Mouse (Mus musculus) heart, embryonic 11.5 days (tissue): ENCODE data around the gene Alkbh2. TPM values are rescaled to one million over a fixed set of nuclear protein-coding genes. Genes with fewer than 3 reads are reported as not detected.
A peak's percentile ranks its signal among the peaks of the same experiment; 100 is the strongest.

Experiments used
- ATAC-seq: fragments of 200-750 bp; cut with Nextera tagmentation; replicated peaks from 2 replicates; pipeline ENCODE4 v1.8.0; 2017; ENCODE audit warnings: moderate library complexity; ENCODE audit not compliant: insufficient number of reproducible peaks, low FRiP score, low TSS enrichment
- H3K27ac ChIP-seq: fragments of 300-500 bp; sonication (generic); 2 replicates; pipeline ENCODE4 v1.5.1; 2014; ENCODE audit warnings: mild to moderate bottlenecking, low read depth, low read length
- H3K27me3 ChIP-seq: fragments of 300-500 bp; sonication (generic); 2 replicates; pipeline ENCODE4 v1.6.1; 2014; ENCODE audit warnings: mild to moderate bottlenecking, low read length, mixed read lengths; ENCODE audit not compliant: control insufficient read depth, insufficient read depth
- H3K36me3 ChIP-seq: fragments of 300-500 bp; sonication (generic); 2 replicates; pipeline ENCODE4 v1.6.1; 2014; ENCODE audit warnings: mild to moderate bottlenecking, low read length, moderate library complexity, mixed read lengths; ENCODE audit not compliant: control insufficient read depth, insufficient read depth
- H3K4me1 ChIP-seq: fragments of 300-500 bp; sonication (generic); 2 replicates; pipeline ENCODE4 v1.6.1; 2014; ENCODE audit warnings: low read length; ENCODE audit not compliant: control insufficient read depth, insufficient read depth
- H3K4me2 ChIP-seq: fragments of 300-500 bp; sonication (generic); 2 replicates; pipeline ENCODE4 v1.6.1; 2014; ENCODE audit warnings: mild to moderate bottlenecking, moderate library complexity
- H3K4me3 ChIP-seq: fragments of 300-500 bp; sonication (generic); 2 replicates; pipeline ENCODE4 v1.5.1; 2014; ENCODE audit warnings: low read depth, low read length
- H3K9ac ChIP-seq: fragments of 300-500 bp; sonication (generic); 2 replicates; pipeline ENCODE4 v1.6.1; 2014; ENCODE audit warnings: mild to moderate bottlenecking, low read depth, low read length, moderate library complexity
- H3K9me3 ChIP-seq: fragments of 300-500 bp; sonication (generic); replicated peaks from 2 replicates; pipeline ENCODE4 v1.6.1; 2016; ENCODE audit warnings: low read length; ENCODE audit not compliant: control insufficient read depth
- WGBS: fragments of 180-500 bp; shearing (Covaris S2); extraction: QIAGEN DNeasy Blood & Tissue Kit; methylation state at CpG from one replicate; pipeline ENCODE4 v1.1.7; 2014; ENCODE audit not compliant: insufficient replicate concordance; 5-methylcytosine and 5-hydroxymethylcytosine counted together
- polyA plus RNA-seq: library from polyadenylated mRNA; unstranded; fragments of >200 nt; fragmentation: Nextera tagmentation; extraction: Ambion mirVana; gene quantifications from 2 replicates; pipeline ENCODE4 v1.2.1, GENCODE M21; 2014

The Alkbh2 gene
- polyA plus RNA-seq, 1 experiment from 2014 or later: 8.7 TPM

DNA sequence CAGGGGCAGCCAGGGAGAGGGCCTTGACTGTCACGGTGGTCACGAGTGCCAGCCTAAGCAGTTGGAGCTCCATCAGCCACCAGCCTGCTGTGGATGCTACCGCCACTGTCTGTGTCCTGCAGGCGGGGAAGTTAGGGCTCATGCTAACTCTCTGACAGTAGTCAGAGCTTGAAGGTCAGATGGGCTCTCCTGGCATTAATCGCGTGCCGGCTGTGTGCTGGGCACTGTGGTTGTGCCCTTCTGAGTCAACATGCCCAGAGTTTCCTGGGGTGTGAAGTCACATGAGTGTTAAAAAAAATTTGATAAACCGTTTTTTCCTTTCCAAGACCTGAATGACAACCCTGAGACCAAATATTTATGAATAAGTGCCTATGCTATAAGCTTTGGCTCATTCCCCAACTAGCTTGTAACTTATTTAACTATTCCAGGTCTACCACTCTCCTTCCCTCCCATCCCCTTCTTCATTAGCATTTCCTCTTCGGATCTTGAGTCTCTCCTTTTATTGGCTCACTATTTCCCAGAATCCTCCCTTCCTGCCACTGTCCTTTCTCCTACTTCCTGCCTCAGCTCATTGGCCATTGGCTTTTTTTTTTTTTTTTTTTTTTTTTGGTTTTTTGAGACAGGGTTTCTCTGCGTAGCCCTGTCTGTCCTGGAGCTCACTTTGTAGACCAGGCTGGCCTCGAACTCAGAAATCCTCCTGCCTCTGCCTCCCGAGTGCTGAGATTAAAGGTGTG lies 24.5 kb upstream of the Alkbh2 start:
- H3K27ac ChIP-seq: no peak overlapping the region

GRCm38 (mm10) chr5:114147043-114147972 lies 19.3 kb upstream of the Alkbh2 start:
- Histone ChIP-seq H3K27ac (peak overlapping the region; percentile 95), H3K9me3 (no peaks in the 10 kb centered on the region), H3K4me1 (peaks cover 21% of the 10 kb centered on the region), H3K36me3 (no peaks in the 10 kb centered on the region), H3K9ac (peak overlapping the region; percentile 74), H3K4me3 (peak overlapping the region; percentile 44), H3K27me3 (no peaks in the 10 kb centered on the region), H3K4me2 (peak overlapping the region; percentile 62)
- WGBS: 56% methylated on average over 14 of the region's 14 CpGs
- no peak for ATAC-seq

More for the DNA sequence above, 24.5 kb upstream of the Alkbh2 start:
- Histone ChIP-seq H3K9ac (no peak overlapping the region), H3K4me3 (no peak overlapping the region), H3K27me3 (no peaks in the 10 kb centered on the region), H3K9me3 (no peaks in the 10 kb centered on the region), H3K4me2 (no peak overlapping the region), H3K4me1 (peaks cover 21% of the 10 kb centered on the region; the same call in 1 of the 2 replicates), H3K36me3 (no peaks in the 10 kb centered on the region)
- WGBS: 79% methylated on average over 12 of the region's 12 CpGs
- ATAC-seq: no peak

GRCm38 (mm10) chr5:114146028-114146888 lies 18.2 kb upstream of the Alkbh2 start, which contains the start of gene Acacb:
Acacb (plus strand) TSS chr5:114146535.
- Histone ChIP-seq H3K27ac (peak within 1 kb of the TSS; percentile 95), H3K4me1 (peaks cover 15% of the 10 kb centered on the region), H3K9ac (peak within 1 kb of the TSS; percentile 74), H3K9me3 (no peaks in the 10 kb centered on the region), H3K27me3 (no peaks in the 10 kb centered on the region), H3K4me3 (peak within 1 kb of the TSS; percentile 44), H3K4me2 (peak within 1 kb of the TSS; percentile 62), H3K36me3 (no peaks in the 10 kb centered on the region)
- ATAC-seq: peak; percentile 3; the same call in 1 of the 2 replicates
- WGBS: 22% methylated on average over 19 of the region's 19 CpGs

DNA sequence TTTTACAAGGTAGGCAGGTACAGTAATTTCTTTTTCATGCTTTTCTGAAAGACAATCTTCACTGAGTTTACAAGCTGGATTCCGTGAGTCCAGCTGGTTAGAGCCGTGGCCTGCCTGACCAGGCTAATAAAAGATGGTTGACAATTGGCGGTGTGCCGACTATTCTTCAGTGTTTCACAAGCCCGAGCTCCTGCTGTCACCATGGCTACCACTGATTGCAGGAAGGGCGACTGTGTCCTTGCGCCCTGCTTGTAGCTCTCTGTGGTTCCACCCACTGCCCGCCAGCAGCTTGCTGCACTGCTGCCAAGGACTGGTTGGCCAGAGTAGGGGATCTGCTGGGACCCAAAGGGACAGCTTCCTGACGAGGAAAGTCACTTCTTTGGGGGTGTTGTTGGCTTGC lies 11.2 kb upstream of the Alkbh2 start:
- no peak for ATAC-seq
- Histone ChIP-seq H3K4me1 (peaks cover 27% of the 10 kb centered on the region), H3K9me3 (no peaks in the 10 kb centered on the region), H3K9ac (no peak overlapping the region), H3K4me2 (no peak overlapping the region), H3K27me3 (no peaks in the 10 kb centered on the region), H3K36me3 (peaks cover 9% of the 10 kb centered on the region), H3K27ac (peak overlapping the region; percentile 74), H3K4me3 (no peak overlapping the region)
- WGBS: 38% methylated on average over 9 of the region's 9 CpGs

- Histone ChIP-seq H3K27me3 (no peaks in the 10 kb centered on the region), H3K9ac (no peak overlapping the region), H3K4me1 (peaks cover 32% of the 10 kb centered on the region), H3K36me3 (peaks cover 9% of the 10 kb centered on the region), H3K9me3 (no peaks in the 10 kb centered on the region), H3K27ac (peak overlapping the region; percentile 74), H3K4me3 (no peak overlapping the region), H3K4me2 (no peak overlapping the region)
- 74% methylated on average over 21 of the region's 21 CpGs for WGBS
- ATAC-seq: no peak
Measured at GRCm38 (mm10) chr5:114138277-114139164, 10.5 kb upstream of the Alkbh2 start.

DNA sequence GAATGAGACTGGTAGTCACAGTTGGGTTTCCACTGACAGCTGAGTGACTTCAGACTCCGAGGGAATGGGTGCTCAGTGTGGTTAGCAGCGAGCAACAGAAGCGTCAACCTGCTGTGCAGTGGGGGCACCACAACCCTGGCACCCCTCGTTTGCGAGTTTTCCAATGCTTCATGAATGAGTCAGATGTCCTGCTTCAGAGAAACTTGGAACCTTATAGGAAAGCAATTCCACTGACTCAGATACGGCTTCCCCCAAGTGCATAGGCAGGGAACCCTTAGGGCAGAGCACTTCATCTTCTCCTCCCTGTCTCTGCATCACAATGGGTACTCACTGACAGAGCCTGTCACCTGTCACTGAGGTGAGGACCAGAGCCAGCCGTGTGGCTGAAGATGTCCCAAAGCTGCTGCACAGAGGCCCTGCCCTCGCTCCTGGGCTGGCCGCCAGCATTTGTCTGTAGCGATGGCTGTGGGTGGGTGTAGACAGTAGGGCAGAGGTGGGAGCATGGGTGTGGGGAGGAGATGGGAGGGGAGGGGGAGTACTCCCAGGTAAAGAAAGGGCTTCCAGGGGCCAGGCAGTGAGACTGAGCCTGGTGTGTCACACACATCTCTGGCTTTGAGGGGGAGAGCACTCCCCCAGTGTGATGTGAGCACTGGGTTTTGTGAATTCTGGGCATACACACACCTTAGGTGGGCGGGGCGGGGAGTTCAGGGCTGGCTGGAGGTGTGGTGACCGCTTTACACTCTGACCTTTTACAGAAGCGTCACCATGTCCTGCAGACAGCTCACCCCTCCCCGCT lies 9.7 kb upstream of the Alkbh2 start:
- Histone ChIP-seq H3K4me1 (peaks cover 38% of the 10 kb centered on the region), H3K4me3 (no peak overlapping the region), H3K4me2 (no peak overlapping the region), H3K9me3 (no peaks in the 10 kb centered on the region), H3K27ac (0 out of 2 replicates have a peak overlapping the region, but pooled peaks have one; percentile 74), H3K9ac (no peak overlapping the region), H3K27me3 (no peaks in the 10 kb centered on the region), H3K36me3 (peaks cover 9% of the 10 kb centered on the region)
- 81% methylated on average over 15 of the region's 15 CpGs for WGBS
- no peak for ATAC-seq

DNA sequence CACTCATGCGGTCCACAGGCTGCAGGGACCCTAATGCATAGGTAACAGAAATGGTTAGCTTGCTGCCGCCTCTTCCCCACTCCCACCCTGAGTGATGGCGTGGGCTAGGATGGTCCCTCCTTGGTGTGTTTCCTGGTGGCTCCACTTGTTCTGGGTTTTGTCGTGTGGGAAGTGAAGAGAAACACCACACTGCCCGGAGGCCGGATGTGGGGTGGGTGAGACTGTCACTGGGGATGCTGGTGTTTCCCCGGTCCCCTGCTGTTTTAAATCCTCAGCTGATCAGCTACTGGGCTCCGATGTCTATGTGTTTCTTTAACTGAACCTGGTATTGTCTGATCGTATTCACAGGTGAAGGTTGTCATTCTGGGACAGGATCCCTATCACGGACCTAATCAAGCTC lies 7.5 kb upstream of the Alkbh2 start:
- Histone ChIP-seq H3K27ac (no peak overlapping the region), H3K9ac (no peak overlapping the region), H3K4me1 (peaks cover 49% of the 10 kb centered on the region), H3K36me3 (peaks cover 9% of the 10 kb centered on the region), H3K27me3 (no peaks in the 10 kb centered on the region), H3K9me3 (no peaks in the 10 kb centered on the region), H3K4me3 (no peak overlapping the region), H3K4me2 (no peak overlapping the region)
- WGBS: 85% methylated on average over 10 of the region's 10 CpGs
- ATAC-seq: no peak
